Mouse (Mus musculus): ENCODE results near the gene Hmcn1. TPM values are rescaled to one million over a fixed set of nuclear protein-coding genes. Genes with fewer than 3 reads are reported as not detected.
A peak's percentile ranks its signal among the peaks of the same experiment; 100 is the strongest.

Gene Hmcn1
- total RNA-seq, 2 experiments from 2014 or later, result 24.6 to 25.6 TPM

GRCm38 (mm10) chr1:150742376-150743087, 250.7 kb downstream of the Hmcn1 start:
- no peak for DNase-seq
- intact Hi-C loops (cut with DNase I), result no loop called here

- peak; percentile 7 to 29 for DNase-seq
- intact Hi-C loops (cut with DNase I), result no loop called here
Measured at GRCm38 (mm10) chr1:150711438-150711837, 281.8 kb downstream of the Hmcn1 start.

GRCm38 (mm10) chr1:150706502-150706901, 286.7 kb downstream of the Hmcn1 start:
- intact Hi-C loops (cut with DNase I), result no loop called here
- DNase-seq, result no peak

GRCm38 (mm10) chr1:150697749-150698148, 295.5 kb downstream of the Hmcn1 start:
- intact Hi-C loops (cut with DNase I), result no loop called here
- DNase-seq, result no peak

- no peak for DNase-seq
- intact Hi-C loops (cut with DNase I), result no loop called here
Measured at GRCm38 (mm10) chr1:150682044-150682443, 311.2 kb downstream of the Hmcn1 start.

- DNase-seq, result no peak
- intact Hi-C loops (cut with DNase I), result no loop called here
Measured at GRCm38 (mm10) chr1:150681433-150681832, 311.8 kb downstream of the Hmcn1 start.

- intact Hi-C loops (cut with DNase I), result no loop called here
- no peak for DNase-seq
Measured at GRCm38 (mm10) chr1:150681006-150681405, 312.2 kb downstream of the Hmcn1 start.

GRCm38 (mm10) chr1:150680345-150680744, 312.9 kb downstream of the Hmcn1 start:
- intact Hi-C loops (cut with DNase I), result no loop called here
- DNase-seq, result no peak

- no peak for DNase-seq
- intact Hi-C loops (cut with DNase I), result no loop called here
Measured at GRCm38 (mm10) chr1:150645314-150645713, 347.9 kb downstream of the Hmcn1 start.

- intact Hi-C loops (cut with DNase I), result no loop called here
- no peak for DNase-seq
Measured at GRCm38 (mm10) chr1:150639522-150639921, 353.7 kb downstream of the Hmcn1 start.

- no peak for DNase-seq
- intact Hi-C loops (cut with DNase I), result no loop called here
Measured at GRCm38 (mm10) chr1:150632506-150632905, 360.7 kb downstream of the Hmcn1 start.

GRCm38 (mm10) chr1:150631856-150632171, 361.4 kb downstream of the Hmcn1 start:
- no peak for DNase-seq
- intact Hi-C loops (cut with DNase I), result no loop called here

- DNase-seq, result no peak
- intact Hi-C loops (cut with DNase I), result no loop called here
Measured at GRCm38 (mm10) chr1:150631035-150631855, 362.0 kb downstream of the Hmcn1 start.

GRCm38 (mm10) chr1:150623226-150623625, 370.0 kb downstream of the Hmcn1 start:
- intact Hi-C loops (cut with DNase I), result no loop called here
- DNase-seq, result no peak

- no peak for DNase-seq
- intact Hi-C loops (cut with DNase I), result no loop called here
Measured at GRCm38 (mm10) chr1:150610539-150610938, 382.7 kb downstream of the Hmcn1 start.

- DNase-seq, result no peak
- intact Hi-C loops (cut with DNase I), result no loop called here
Measured at GRCm38 (mm10) chr1:150606173-150606572, 387.1 kb downstream of the Hmcn1 start.

- no peak for DNase-seq
- intact Hi-C loops (cut with DNase I), result loop anchor here (10.0 kb wide), 1 partner anchor 149 kb away; no protein-coding TSS in a partner anchor
Measured at GRCm38 (mm10) chr1:150593614-150594013, 399.6 kb downstream of the Hmcn1 start.

GRCm38 (mm10) chr1:150591253-150591652, 402.0 kb downstream of the Hmcn1 start:
- peak; percentile 56 to 73 for DNase-seq
- intact Hi-C loops (cut with DNase I), result loop anchor here (1.0 to 10.0 kb wide), 2 partner anchors 51 to 146 kb away; no protein-coding TSS in a partner anchor

- intact Hi-C loops (cut with DNase I), result no loop called here
- no peak for DNase-seq
Measured at GRCm38 (mm10) chr1:150587410-150587809, 405.8 kb downstream of the Hmcn1 start.

GRCm38 (mm10) chr1:150584477-150584876, 408.8 kb downstream of the Hmcn1 start:
- intact Hi-C loops (cut with DNase I), result no loop called here
- no peak for DNase-seq

- no peak for DNase-seq
- intact Hi-C loops (cut with DNase I), result no loop called here
Measured at GRCm38 (mm10) chr1:150583734-150584133, 409.5 kb downstream of the Hmcn1 start.

GRCm38 (mm10) chr1:150580561-150580960, 412.7 kb downstream of the Hmcn1 start:
- peak; percentile 7 to 9 for DNase-seq
- intact Hi-C loops (cut with DNase I), result no loop called here

All from heart, postnatal 14 days (tissue).